Mouse (Mus musculus): Measurements from ENCODE around the gene Gprc5c. TPM values are rescaled to one million over a fixed set of nuclear protein-coding genes. Genes with fewer than 3 reads are reported as not detected.

Gprc5c gene
- polyA plus RNA-seq, 1 experiment from 2014 or later: 33.2 TPM

DNA sequence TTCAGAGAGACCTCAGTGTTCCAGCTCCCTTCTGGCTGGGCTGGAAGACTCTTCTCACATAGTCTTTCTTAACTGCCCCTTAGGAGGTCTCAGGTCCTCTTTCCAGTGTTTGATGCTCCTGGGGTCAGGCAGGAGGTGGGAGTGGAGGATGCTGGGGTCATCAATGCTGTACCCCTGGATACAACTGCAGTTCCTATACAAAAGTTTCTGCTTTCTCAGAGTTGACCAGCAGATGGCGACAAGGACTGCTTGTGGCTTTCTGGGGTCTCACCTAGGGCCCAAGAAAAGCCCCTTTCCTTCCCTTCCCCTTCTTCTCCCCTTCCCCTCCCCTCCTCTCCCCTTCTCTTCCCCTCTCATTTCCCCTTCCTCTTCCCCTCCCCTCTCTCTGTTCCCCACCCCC, 29.6 kb downstream of the Gprc5c start:
- Histone ChIP-seq H3K4me2 (ENCODE audit: low read depth, low read length) (no peak overlapping the region), H3K9ac (ENCODE audit: low read length) (no peak overlapping the region), H3K4me1 (replicated peaks; ENCODE audit: control insufficient read depth, insufficient read depth, low read length) (no peaks in the 10 kb centered on the region), H3K36me3 (ENCODE audit: control insufficient read depth, insufficient read depth, low read length) (no peaks in the 10 kb centered on the region), H3K27ac (ENCODE audit: low read length) (no peak overlapping the region), H3K27me3 (ENCODE audit: control insufficient read depth, insufficient read depth, low read depth, low read length) (no peaks in the 10 kb centered on the region), H3K4me3 (ENCODE audit: low read length) (no peak overlapping the region), H3K9me3 (ENCODE audit: control insufficient read depth, low read length) (no peaks in the 10 kb centered on the region)
- 0% methylated on average over 1 of the region's 1 CpGs for WGBS
- no peak for ATAC-seq (ENCODE audit: low read depth)

DNA sequence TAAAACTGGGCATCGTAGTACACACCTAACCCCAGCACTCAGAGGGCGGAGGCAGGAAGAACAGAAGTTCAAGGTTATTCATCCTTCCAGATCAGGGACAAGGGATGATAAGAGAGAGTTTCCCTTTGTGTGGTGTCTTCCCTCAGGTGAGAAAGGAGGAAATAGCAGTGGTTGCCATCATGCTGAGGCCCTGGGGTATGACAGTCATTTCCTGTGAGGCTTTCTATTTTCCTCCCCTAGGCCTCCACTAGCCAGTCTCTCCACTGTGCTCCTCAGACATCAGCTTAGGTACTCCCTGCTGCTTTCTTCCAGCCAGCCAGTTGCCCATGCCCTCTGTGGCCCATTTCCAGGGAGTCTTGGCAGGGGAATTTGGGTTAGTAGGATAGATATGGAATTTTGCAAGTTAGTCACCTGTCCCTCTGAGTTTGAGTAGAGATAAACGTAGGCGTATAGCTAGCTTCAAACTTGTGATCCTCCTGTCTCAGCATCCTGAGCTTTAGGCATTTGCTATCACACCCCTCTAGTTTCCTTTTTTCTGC, 32.4 kb downstream of the Gprc5c start:
- H3K4me1 ChIP-seq (replicated peaks; ENCODE audit: control insufficient read depth, insufficient read depth, low read length): no peaks in the 10 kb centered on the region
- no peak overlapping the region for H3K4me3 ChIP-seq (ENCODE audit: low read length)
- no peaks in the 10 kb centered on the region for H3K9me3 ChIP-seq (ENCODE audit: control insufficient read depth, low read length)
- no peak overlapping the region for H3K9ac ChIP-seq (ENCODE audit: low read length)
- no peak for ATAC-seq (ENCODE audit: low read depth)
- H3K27ac ChIP-seq (ENCODE audit: low read length): no peak overlapping the region
- H3K27me3 ChIP-seq (ENCODE audit: control insufficient read depth, insufficient read depth, low read depth, low read length): no peaks in the 10 kb centered on the region
- H3K4me2 ChIP-seq (ENCODE audit: low read depth, low read length): no peak overlapping the region
- 87% methylated on average over 4 of the region's 4 CpGs for WGBS
- no peaks in the 10 kb centered on the region for H3K36me3 ChIP-seq (ENCODE audit: control insufficient read depth, insufficient read depth, low read length)

DNA sequence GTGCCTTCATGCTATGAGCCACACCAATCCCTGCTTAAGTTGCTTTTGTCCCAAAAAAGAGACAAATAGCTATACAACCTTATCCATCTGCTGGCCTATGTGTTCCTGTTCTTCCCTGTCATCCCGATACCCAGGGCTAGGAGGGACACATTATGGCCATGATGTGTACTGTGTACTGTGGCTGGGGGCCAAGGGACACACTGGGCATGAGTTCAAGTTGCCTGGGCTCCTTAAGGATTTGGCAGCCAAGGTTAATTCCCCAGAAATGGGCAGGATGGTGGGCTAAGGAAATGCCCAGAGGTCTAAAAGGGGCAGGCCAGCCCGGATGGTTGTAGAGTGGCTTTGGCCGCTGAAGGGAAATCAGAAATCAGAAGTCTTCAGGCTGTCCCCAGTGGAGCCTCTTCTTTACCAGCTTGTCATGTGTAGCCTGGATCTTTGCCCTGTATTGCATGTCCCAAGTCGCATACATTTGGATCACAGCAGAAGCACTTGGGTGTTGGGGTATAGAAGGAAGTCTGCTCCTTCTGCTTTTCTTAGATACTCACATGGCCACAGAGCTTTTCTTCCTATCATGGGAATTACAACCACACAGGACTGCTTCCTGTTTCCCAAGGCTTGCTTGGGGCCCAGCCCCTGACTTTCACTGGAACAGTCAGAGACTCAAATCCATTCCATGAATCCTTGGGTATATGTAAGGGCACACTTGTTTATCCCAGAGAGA, 33.6 kb downstream of the Gprc5c start:
- H3K4me2 ChIP-seq (ENCODE audit: low read depth, low read length): no peak overlapping the region
- no peaks in the 10 kb centered on the region for H3K36me3 ChIP-seq (ENCODE audit: control insufficient read depth, insufficient read depth, low read length)
- 72% methylated on average over 4 of the region's 4 CpGs for WGBS
- H3K9ac ChIP-seq (ENCODE audit: low read length): no peak overlapping the region
- H3K9me3 ChIP-seq (ENCODE audit: control insufficient read depth, low read length): no peaks in the 10 kb centered on the region
- H3K27ac ChIP-seq (ENCODE audit: low read length): no peak overlapping the region
- no peaks in the 10 kb centered on the region for H3K4me1 ChIP-seq (replicated peaks; ENCODE audit: control insufficient read depth, insufficient read depth, low read length)
- no peaks in the 10 kb centered on the region for H3K27me3 ChIP-seq (ENCODE audit: control insufficient read depth, insufficient read depth, low read depth, low read length)
- no peak for ATAC-seq (ENCODE audit: low read depth)
- H3K4me3 ChIP-seq (ENCODE audit: low read length): no peak overlapping the region

DNA sequence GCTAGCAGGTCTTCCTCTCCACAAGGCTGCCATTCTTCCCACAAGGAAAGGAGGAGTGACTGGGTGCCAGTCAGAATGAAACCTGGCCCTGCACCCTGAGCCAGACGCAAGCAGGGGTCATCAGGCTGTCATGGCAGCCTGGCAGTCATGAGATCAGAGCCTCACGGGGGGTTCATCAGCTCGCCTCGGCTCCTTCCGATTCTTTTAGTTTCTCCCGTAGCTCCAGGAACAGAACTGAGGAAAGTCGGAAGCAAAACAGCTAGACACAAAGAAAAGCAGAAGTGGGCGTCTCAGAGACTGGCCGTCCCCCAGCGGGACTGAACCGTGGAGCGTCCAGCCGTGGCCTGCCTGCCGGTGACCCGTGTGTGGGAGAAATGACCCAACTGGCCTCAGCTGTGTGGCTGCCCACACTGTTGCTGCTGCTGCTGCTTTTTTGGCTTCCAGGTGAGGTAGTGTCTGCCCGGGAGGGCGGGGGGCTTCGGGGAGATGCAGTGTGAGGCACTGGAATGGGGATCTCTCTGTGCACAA, 39.1 kb downstream of the Gprc5c start, which contains the start of gene Cd300a:
Gene Cd300a (plus strand): TSS at position 51 of the 528 bp plus-strand sequence.
- Histone ChIP-seq H3K4me2 (ENCODE audit: low read depth, low read length) (no peak within 1 kb of the TSS), H3K4me3 (ENCODE audit: low read length) (no peak within 1 kb of the TSS)
- WGBS: 71% methylated on average over 18 of the region's 18 CpGs

DNA sequence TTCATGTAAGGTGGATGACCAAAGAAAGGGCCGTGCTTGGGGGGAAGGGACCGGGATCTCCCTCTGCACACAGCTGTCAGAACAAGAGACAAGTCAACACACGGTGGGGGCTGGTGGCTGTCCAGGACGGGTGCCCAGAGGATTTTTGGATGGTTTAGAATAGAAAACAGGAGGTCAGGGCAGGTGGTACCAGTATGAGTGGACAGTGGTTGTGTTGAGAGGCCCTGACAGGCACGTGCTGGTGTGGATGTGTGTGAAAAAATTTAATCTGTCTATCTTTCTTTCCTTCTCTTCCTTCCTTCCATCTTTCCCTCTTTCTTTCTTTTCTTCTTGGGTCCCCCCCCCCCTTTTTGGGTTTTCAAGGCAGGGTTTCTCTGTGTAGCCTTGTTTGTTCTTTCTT, 39.6 kb downstream of the Gprc5c start:
- H3K27ac ChIP-seq (ENCODE audit: low read length): no peak overlapping the region
- 48% methylated on average over 5 of the region's 5 CpGs for WGBS
- no peak overlapping the region for H3K4me3 ChIP-seq (ENCODE audit: low read length)
- H3K4me1 ChIP-seq (replicated peaks; ENCODE audit: control insufficient read depth, insufficient read depth, low read length): no peaks in the 10 kb centered on the region
- no peaks in the 10 kb centered on the region for H3K27me3 ChIP-seq (ENCODE audit: control insufficient read depth, insufficient read depth, low read depth, low read length)
- H3K4me2 ChIP-seq (ENCODE audit: low read depth, low read length): no peak overlapping the region
- no peaks in the 10 kb centered on the region for H3K9me3 ChIP-seq (ENCODE audit: control insufficient read depth, low read length)
- ATAC-seq (ENCODE audit: low read depth): no peak
- H3K36me3 ChIP-seq (ENCODE audit: control insufficient read depth, insufficient read depth, low read length): no peaks in the 10 kb centered on the region
- H3K9ac ChIP-seq (ENCODE audit: low read length): no peak overlapping the region

More for the DNA sequence above, 39.1 kb downstream of the Gprc5c start, which contains the start of gene Cd300a:
- Histone ChIP-seq H3K4me1 (replicated peaks; ENCODE audit: control insufficient read depth, insufficient read depth, low read length) (no peaks in the 10 kb centered on the region), H3K9ac (ENCODE audit: low read length) (no peak within 1 kb of the TSS), H3K27me3 (ENCODE audit: control insufficient read depth, insufficient read depth, low read depth, low read length) (no peaks in the 10 kb centered on the region), H3K36me3 (ENCODE audit: control insufficient read depth, insufficient read depth, low read length) (no peaks in the 10 kb centered on the region), H3K27ac (ENCODE audit: low read length) (no peak within 1 kb of the TSS), H3K9me3 (ENCODE audit: control insufficient read depth, low read length) (no peaks in the 10 kb centered on the region)
- no peak for ATAC-seq (ENCODE audit: low read depth)

DNA sequence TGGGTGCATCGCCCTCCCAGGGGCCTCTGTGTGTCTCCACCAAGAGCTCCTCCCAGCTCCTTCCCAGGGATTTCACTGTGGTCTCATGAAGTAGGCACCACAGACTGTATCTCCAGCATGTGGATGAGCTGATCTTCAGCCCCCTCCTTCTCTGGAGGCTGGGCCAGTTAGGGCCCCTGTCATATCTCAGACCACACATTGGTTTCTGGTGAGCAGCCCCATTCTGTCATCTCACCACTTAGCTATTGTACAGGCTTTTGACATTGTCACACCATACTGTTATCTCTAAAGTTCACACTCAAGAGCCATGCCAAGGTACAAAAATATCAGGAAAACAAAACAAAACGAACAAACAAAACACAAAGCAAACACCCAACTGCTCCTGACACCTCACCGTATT, 45.1 kb downstream of the Gprc5c start:
- Histone ChIP-seq H3K27me3 (ENCODE audit: control insufficient read depth, insufficient read depth, low read depth, low read length) (no peaks in the 10 kb centered on the region), H3K27ac (ENCODE audit: low read length) (no peak overlapping the region), H3K4me1 (replicated peaks; ENCODE audit: control insufficient read depth, insufficient read depth, low read length) (no peaks in the 10 kb centered on the region), H3K9me3 (ENCODE audit: control insufficient read depth, low read length) (no peaks in the 10 kb centered on the region), H3K4me2 (ENCODE audit: low read depth, low read length) (no peak overlapping the region), H3K4me3 (ENCODE audit: low read length) (no peak overlapping the region), H3K9ac (ENCODE audit: low read length) (no peak overlapping the region), H3K36me3 (ENCODE audit: control insufficient read depth, insufficient read depth, low read length) (no peaks in the 10 kb centered on the region)
- 76% methylated on average over 3 of the region's 3 CpGs for WGBS
- ATAC-seq (ENCODE audit: low read depth): no peak

DNA sequence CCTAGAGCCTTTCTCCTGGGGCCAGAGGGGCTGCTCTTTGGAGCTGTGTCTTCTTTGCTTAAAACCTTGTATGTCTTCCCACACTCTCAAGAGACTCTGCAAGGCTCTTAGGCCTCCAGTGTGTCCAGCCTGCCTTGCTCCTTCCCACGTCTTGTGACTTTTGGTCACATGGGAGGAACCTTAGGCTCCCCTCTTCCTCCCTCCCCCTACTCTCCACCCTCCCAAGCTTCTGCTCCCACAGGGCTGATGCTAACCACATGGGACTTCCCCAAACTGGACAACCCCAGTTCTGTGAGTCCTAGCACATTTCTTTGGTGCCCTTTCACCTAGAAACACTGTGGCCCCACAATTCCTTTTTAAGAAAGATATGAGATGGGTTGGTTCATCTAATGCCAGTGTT, 47.1 kb downstream of the Gprc5c start:
- Histone ChIP-seq H3K4me2 (ENCODE audit: low read depth, low read length) (no peak overlapping the region), H3K36me3 (ENCODE audit: control insufficient read depth, insufficient read depth, low read length) (no peaks in the 10 kb centered on the region), H3K27me3 (ENCODE audit: control insufficient read depth, insufficient read depth, low read depth, low read length) (no peaks in the 10 kb centered on the region), H3K27ac (ENCODE audit: low read length) (no peak overlapping the region), H3K9me3 (ENCODE audit: control insufficient read depth, low read length) (no peaks in the 10 kb centered on the region), H3K4me1 (replicated peaks; ENCODE audit: control insufficient read depth, insufficient read depth, low read length) (no peaks in the 10 kb centered on the region), H3K9ac (ENCODE audit: low read length) (no peak overlapping the region), H3K4me3 (ENCODE audit: low read length) (no peak overlapping the region)
- WGBS: 29% methylated on average over 1 of the region's 1 CpGs
- no peak for ATAC-seq (ENCODE audit: low read depth)

DNA sequence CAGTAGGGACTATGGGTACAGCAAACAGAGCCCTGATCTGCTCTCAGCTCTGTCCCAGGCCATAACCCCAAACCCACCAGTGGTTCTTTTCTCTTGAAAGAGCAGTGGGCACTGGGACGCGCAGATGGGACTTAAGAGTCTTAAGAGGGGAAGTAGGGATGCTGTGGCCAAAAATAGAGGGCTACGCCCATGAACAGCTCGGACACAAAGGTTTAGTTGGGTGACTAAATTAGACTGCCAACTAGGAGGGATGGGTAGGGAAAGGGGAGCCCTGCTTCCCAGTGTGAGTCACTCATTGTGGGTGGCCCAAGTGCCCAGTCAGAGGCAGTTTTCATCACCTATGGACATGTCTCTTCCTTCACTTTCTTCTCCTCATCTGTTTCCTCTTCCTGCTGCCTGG, 52.3 kb downstream of the Gprc5c start:
- Histone ChIP-seq H3K9me3 (ENCODE audit: control insufficient read depth, low read length) (no peaks in the 10 kb centered on the region), H3K27me3 (ENCODE audit: control insufficient read depth, insufficient read depth, low read depth, low read length) (no peaks in the 10 kb centered on the region), H3K4me3 (ENCODE audit: low read length) (no peak overlapping the region), H3K4me1 (replicated peaks; ENCODE audit: control insufficient read depth, insufficient read depth, low read length) (no peaks in the 10 kb centered on the region), H3K36me3 (ENCODE audit: control insufficient read depth, insufficient read depth, low read length) (no peaks in the 10 kb centered on the region), H3K9ac (ENCODE audit: low read length) (no peak overlapping the region), H3K4me2 (ENCODE audit: low read depth, low read length) (no peak overlapping the region), H3K27ac (ENCODE audit: low read length) (no peak overlapping the region)
- 86% methylated on average over 4 of the region's 4 CpGs for WGBS
- ATAC-seq (ENCODE audit: low read depth): no peak

DNA sequence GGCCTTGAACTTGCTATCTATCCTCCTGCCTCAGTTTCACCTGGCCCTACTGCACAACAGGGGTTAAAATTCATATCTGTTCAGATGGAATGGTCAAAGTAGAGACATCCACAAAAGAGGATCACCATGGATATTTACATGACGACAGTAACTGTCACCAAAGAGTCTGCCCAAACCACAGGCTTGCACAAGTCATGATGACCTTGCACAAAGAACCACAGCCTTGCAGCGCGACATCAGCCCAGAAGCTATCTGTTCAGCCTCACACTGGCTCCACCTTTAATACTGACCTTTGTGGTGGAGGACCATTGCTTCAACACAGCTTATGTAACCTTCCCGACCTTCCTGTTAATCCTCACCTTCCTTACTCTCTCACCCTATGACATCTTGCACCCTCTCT, 56.6 kb downstream of the Gprc5c start:
- no peak for ATAC-seq (ENCODE audit: low read depth)
- Histone ChIP-seq H3K4me1 (replicated peaks; ENCODE audit: control insufficient read depth, insufficient read depth, low read length) (no peaks in the 10 kb centered on the region), H3K9ac (ENCODE audit: low read length) (no peak overlapping the region), H3K4me3 (ENCODE audit: low read length) (no peak overlapping the region), H3K36me3 (ENCODE audit: control insufficient read depth, insufficient read depth, low read length) (no peaks in the 10 kb centered on the region), H3K4me2 (ENCODE audit: low read depth, low read length) (no peak overlapping the region), H3K9me3 (ENCODE audit: control insufficient read depth, low read length) (no peaks in the 10 kb centered on the region), H3K27me3 (ENCODE audit: control insufficient read depth, insufficient read depth, low read depth, low read length) (no peaks in the 10 kb centered on the region), H3K27ac (ENCODE audit: low read length) (no peak overlapping the region)
- WGBS: 64% methylated on average over 4 of the region's 4 CpGs
